Mouse (Mus musculus) Muller cell, postnatal 12 days (primary cell): Measurements from ENCODE around the gene Cer1.
A peak's percentile ranks its signal among the peaks of the same experiment; 100 is the strongest.

Experiments used
- DNase-seq: peaks from one replicate; pipeline ENCODE4 v3.0.0-alpha.2; 2015; ENCODE audit errors: inconsistent ontology term

Cer1 gene

DNA sequence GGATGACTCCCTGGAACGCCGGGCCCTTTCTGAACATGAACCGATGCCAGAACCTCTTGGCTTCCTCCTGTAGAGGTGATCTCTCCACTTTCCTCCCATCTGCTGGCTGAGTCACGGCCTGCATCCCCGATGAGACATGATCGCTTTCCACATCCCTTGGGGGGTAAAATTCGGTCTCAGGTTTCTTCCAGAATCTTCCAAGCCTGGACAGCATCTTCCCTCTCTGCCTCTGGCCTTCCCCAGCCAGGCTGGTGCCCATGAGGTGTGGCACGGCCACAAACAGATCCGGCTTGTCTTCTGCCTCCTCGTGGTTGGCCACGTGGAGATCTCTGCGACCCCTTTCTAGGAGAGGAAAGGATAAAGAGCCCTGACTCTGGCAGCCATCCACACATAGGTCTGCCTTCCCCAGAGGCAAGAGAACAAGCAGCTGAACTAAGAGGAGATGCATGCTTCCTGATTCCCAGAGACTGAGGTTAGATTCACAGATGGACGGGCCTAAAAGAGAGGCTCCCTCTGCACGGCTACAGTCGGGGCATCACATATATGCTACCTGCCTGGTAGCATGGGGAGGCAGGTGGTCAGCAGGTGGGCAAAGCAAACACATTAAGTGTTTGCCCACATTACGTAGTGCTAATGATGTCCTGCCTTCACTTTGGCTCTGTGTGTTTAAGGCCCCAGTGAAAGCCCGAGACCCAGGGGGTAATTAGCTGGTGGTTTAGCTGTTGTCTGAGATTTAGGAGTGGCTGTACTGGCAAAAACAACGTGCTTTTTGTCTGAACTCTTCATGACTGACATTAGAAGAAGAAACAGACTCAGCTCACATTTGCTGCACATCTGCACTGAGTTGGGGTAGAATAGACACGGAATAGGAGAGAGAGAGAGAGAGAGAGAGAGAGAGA is at the start of gene Cer1:
Gene Cer1 (minus strand): TSS at position 513 of the 899 bp plus-strand sequence.
- DNase-seq = peak; percentile 14

GRCm38 (mm10) chr4:82934308-82934707 is 49.4 kb upstream of the Cer1 start:
- peak; percentile 65 for DNase-seq

DNA sequence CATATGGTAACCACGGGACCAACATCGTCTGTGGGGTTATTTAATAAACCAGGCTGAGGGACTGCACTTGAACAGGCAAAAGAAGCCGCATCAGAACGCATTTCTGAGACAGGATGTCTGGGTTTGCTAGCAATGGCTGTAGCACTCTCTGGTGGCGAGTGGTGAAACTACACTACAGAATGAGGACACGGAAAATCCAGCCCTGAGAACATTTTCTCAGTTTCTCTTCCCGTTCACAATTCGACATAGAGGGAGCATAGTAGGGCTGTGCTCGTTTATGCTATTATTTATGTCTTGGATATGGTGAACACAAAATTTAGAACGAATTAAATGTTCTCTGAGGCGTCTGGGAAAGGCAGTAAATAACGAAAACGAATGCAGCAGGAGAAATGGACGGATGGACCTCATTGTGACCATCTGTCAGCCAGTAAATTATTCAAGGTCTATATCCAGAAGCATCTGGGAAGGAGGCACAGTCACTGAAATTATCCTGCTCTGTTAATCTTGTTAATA is 48.8 kb upstream of the Cer1 start:
- DNase-seq = peak; percentile 67

DNA sequence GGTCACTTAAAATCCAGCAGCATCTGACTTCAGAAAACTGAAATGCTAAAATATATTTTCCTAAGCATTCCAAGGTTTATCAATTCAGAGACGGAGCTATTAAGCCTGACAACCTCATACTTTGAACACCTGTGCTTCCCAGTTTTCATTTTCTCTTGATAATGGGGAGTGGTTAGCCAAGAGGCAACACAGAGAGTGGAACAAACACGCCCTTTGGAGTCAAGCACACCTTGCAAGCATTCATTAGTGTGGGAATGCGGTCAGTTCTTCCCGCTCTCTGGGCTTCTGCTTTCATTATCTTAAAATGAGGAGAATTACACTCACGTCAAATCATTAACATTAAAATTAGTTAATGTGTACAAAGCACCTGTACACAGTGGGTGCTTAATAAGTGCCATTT is 45.1 kb upstream of the Cer1 start:
- DNase-seq = no peak

GRCm38 (mm10) chr4:82921962-82922361 is 37.0 kb upstream of the Cer1 start:
- no peak for DNase-seq

- DNase-seq = no peak
Measured at GRCm38 (mm10) chr4:82918625-82919024, 33.7 kb upstream of the Cer1 start.

DNA sequence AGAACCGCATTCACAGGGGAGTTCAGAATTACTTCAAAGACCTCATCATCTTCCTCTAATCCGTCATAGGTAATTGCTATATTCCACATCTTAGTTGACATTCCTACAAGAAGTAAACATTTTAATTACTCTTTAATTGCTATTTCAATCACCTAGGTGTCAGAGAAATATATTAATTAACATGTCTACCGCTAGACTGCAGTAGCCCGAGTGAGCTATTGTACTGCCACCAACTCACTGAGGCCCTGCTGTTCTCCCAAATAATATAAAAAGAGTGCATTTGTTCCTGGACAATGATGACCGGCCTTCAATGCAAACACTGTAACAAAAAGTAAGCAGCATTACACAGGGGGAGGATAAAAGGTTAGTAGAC is 31.7 kb upstream of the Cer1 start:
- no peak for DNase-seq

DNA sequence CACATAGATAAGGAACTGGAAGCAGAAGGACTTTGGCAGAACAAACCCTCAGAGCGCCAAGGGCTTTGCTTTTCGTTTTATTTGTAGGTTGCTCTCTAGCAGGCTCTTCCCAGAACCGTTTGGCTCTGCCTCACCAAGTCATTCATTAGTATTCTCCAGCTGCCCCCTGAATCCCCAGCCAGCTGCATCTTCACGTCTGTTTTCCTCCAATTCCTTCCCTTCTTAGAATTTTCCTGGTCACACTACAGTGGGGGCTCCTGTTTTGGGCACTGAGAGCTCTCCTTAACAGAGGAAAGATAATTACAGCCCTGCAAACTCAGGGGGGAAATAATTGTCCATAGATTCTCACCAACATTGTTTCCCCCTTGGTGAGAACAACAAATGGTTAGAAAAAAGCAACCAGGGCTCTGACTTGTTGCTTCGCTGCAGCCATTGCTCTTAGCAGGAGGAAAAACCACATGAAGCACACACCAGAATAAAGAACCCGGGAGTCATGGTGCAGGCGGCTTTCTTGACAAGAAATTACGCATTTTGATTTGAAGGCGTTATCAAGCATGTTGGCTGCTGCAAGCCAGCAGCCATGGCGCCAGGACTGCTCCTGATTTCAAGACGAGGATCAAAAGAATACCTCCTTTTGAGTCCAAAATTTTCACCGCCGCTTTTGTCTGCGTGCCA is 31.2 kb upstream of the Cer1 start:
- peak; percentile 45 for DNase-seq

GRCm38 (mm10) chr4:82915576-82915975 is 30.6 kb upstream of the Cer1 start:
- no peak for DNase-seq

DNA sequence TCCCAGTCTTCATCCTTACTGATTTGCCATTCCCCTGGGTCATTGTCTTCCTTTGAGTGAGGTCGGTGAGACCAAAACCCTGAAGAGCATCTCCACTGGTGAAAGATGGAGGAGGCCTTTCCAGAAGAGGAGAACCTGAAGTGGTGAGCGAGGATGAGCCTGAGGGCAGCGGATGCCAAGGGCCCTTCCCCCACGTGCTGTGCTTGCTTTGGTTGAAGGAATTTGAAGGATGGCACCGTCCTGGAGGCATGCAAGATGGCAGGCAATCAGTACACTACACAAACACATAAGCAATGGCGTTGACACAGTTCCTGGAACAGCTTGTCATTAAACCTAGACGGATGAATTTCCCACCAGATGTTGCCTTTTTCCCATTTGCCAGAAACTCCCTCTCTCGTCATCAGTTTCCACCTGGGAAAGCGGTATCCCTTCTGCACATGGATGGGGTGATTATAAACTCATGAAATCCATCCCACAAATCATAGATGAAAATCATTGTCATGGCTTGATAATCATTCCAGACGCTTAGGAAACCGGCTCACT is 29.7 kb upstream of the Cer1 start:
- no peak for DNase-seq

DNA sequence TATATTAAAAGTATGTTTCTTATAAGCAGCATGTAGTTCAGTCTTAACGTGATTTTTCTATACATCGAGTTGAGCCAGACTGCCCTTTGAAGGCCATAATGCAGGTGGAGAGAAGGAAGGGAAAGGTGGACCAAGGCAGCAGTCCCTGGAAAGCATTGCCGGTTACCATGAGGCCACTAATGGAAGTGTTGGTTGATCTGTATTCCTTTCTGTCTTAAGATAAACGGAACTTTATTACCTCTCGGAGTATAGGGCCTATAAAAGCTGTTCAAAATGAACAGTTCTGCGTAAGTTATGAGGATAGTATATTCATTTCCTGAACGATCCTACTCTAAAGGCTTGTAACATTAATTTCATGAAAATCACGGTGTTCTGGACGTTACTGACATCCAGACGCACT is 10.3 kb upstream of the Cer1 start:
- DNase-seq = no peak

GRCm38 (mm10) chr4:82892247-82892646 is 7.3 kb upstream of the Cer1 start:
- DNase-seq = no peak

- DNase-seq = peak; percentile 18
Measured at GRCm38 (mm10) chr4:82891566-82891965, 6.6 kb upstream of the Cer1 start.

DNA sequence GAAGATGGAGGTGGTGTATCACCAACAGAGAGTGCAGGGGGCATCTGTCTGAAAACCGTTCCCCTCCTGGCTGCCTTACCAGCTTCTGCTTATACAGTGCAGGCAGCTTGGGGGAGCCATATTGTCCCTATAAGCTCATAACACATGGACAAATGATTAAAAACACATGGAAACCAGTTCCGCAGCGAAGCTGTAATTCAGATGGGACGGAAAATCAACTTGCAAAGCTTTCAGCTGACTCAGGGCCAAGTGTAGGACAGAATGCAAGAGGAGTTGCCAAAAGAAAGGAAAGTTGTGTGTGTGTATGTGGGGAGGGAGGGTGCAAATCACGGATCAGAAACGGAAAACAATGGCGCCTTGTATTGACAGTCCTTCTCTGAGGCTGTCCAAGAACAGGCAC is 6.1 kb upstream of the Cer1 start:
- DNase-seq = peak; percentile 61

GRCm38 (mm10) chr4:82890585-82890984 is 5.6 kb upstream of the Cer1 start:
- no peak for DNase-seq

- DNase-seq = no peak
Measured at GRCm38 (mm10) chr4:82886148-82886547, 1.2 kb upstream of the Cer1 start.

- DNase-seq = no peak
Measured at GRCm38 (mm10) chr4:82885535-82885913, 576 bp upstream of the Cer1 start.

DNA sequence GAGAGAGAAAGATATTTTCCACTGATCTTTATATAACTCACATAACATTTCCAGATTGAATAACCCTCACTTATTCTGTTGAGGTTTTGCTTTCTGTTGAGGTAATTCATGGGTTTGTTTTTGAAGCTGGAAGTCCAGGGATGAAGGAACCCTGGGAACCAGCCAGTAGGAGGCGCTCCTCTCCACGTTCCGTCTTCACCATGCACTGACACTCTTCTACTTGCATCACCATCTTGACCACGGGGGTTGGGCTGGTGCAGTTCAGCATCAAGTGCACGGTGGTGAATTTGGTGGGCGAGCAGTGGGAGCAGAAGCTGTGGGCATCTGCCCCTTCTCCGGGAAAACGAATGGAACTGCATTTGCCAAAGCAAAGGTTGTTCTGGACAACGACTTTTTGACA is 2.4 kb downstream of the Cer1 start:
- DNase-seq = no peak

DNA sequence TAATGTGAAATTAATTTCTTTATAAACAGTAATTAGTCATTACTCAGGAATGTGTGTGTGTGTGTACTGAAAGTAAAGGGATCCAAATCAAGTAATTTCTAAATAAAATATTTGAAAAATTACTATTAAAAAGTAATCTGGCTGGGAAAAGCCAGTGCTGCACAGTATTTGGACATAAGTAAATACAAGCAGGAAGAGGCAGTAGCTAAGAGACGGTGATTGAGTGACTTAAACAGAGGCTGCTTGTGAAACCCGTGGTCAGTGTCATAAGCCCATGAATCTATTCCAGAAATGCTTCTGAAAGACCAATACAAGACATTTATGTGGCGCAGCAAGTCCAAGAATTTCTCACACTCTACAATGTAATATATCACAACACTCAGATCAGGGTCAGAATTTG is 3.6 kb downstream of the Cer1 start:
- DNase-seq = no peak

DNA sequence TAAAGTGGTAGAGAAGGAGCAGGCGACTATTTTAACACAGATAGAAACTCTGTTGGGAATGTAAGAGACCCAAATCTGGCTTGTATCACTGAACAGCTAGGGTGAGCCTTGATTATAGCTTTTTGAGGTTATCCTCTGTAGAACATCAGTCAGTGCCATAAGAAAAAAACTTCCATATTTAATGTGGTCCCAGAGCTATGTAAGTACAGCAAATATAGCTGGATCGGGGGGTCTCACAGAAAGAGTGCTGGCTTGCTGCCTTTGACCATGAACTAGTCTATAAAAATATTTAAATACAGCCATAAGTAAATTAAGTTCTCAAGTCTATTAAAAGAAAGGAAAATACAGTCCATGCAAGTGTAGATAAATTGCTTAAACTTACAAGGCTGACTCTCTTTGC is 4.7 kb downstream of the Cer1 start:
- DNase-seq = no peak

GRCm38 (mm10) chr4:82879152-82879551 is 5.8 kb downstream of the Cer1 start:
- no peak for DNase-seq

- no peak for DNase-seq
Measured at GRCm38 (mm10) chr4:82876656-82877055, 8.3 kb downstream of the Cer1 start.

DNA sequence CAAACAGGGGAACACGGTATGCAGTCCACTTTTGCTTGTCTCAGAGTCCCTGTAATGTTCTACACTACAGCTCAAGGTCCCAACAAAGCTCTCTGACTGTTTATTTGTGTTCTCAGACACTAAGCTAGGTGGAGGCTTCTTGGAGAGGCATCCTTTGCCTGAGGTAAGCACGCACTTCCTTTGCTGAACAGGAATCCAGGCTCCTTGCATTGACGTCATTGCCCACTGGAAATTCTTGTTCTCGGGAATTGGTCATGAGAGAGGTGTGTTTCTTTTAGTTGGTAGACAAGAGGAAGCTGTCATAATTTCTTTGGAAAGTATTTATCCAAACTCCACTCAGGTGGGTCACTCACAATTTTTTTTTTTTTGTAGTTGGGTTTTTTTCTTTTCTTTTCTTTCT is 9.4 kb downstream of the Cer1 start:
- no peak for DNase-seq
